Mouse (Mus musculus) midbrain, embryonic 15.5 days (tissue): Measurements from ENCODE around the gene Ephx4. TPM values are rescaled to one million over a fixed set of nuclear protein-coding genes. Genes with fewer than 3 reads are reported as not detected.

Experiments
- ATAC-seq: fragments of 200-750 bp; cut with Nextera tagmentation; replicated peaks from 2 replicates; pipeline ENCODE4 v1.8.0; 2017; ENCODE audit warnings: moderate TSS enrichment
- H3K27ac ChIP-seq: fragments of 300-500 bp; sonication (generic); 2 replicates; pipeline ENCODE4 v1.5.1; 2015; ENCODE audit warnings: mild to moderate bottlenecking, inconsistent platforms
- H3K27me3 ChIP-seq: fragments of 300-500 bp; sonication (generic); replicated peaks from 2 replicates; pipeline ENCODE4 v1.6.1; 2015; ENCODE audit warnings: inconsistent platforms
- H3K36me3 ChIP-seq: fragments of 300-500 bp; sonication (generic); replicated peaks from 2 replicates; pipeline ENCODE4 v1.6.1; 2015; ENCODE audit warnings: inconsistent platforms
- H3K4me1 ChIP-seq: fragments of 300-500 bp; sonication (generic); 2 replicates; pipeline ENCODE4 v1.6.1; 2015; ENCODE audit warnings: inconsistent platforms
- H3K4me2 ChIP-seq: fragments of 300-500 bp; sonication (generic); 2 replicates; pipeline ENCODE4 v1.6.1; 2015; ENCODE audit warnings: inconsistent platforms, mild to moderate bottlenecking, moderate library complexity
- H3K4me3 ChIP-seq: fragments of 300-500 bp; sonication (generic); 2 replicates; pipeline ENCODE4 v1.5.1; 2015; ENCODE audit warnings: mild to moderate bottlenecking, inconsistent platforms
- H3K9ac ChIP-seq: fragments of 300-500 bp; sonication (generic); 2 replicates; pipeline ENCODE4 v1.6.1; 2015; ENCODE audit warnings: mild to moderate bottlenecking, inconsistent platforms
- H3K9me3 ChIP-seq: fragments of 300-500 bp; sonication (generic); 2 replicates; pipeline ENCODE4 v1.6.1; 2016; ENCODE audit warnings: inconsistent platforms
- WGBS: fragments of 180-500 bp; shearing (Covaris S2); methylation state at CpG from one replicate; pipeline ENCODE4 v1.1.7; 2015; ENCODE audit warnings: mixed read lengths; 5-methylcytosine and 5-hydroxymethylcytosine counted together
- polyA plus RNA-seq: library from polyadenylated mRNA; unstranded; fragments of >200 nt; fragmentation: Nextera tagmentation; extraction: Ambion mirVana; gene quantifications from 2 replicates; pipeline ENCODE4 v1.2.1, GENCODE M21; 2015

The Ephx4 gene
- polyA plus RNA-seq, 1 experiment from 2014 or later = 2.2 TPM

GRCm38 (mm10) chr5:107437464-107438281, 35.1 kb downstream of the Ephx4 start, which contains the start of gene Btbd8:
Gene Btbd8, plus strand, starts transcription at chr5:107437997.
- Histone ChIP-seq H3K27me3 (no peaks in the 10 kb centered on the region), H3K4me1 (peaks cover 13% of the 10 kb centered on the region), H3K4me2 (peak within 1 kb of the TSS; percentile 59), H3K4me3 (peak within 1 kb of the TSS; percentile 88), H3K27ac (peak within 1 kb of the TSS; percentile 93), H3K9me3 (no peaks in the 10 kb centered on the region), H3K36me3 (no peaks in the 10 kb centered on the region), H3K9ac (peak within 1 kb of the TSS; percentile 97)
- under 1% methylated on average over 51 of the region's 51 CpGs for WGBS
- peak; percentile 97 for ATAC-seq

DNA sequence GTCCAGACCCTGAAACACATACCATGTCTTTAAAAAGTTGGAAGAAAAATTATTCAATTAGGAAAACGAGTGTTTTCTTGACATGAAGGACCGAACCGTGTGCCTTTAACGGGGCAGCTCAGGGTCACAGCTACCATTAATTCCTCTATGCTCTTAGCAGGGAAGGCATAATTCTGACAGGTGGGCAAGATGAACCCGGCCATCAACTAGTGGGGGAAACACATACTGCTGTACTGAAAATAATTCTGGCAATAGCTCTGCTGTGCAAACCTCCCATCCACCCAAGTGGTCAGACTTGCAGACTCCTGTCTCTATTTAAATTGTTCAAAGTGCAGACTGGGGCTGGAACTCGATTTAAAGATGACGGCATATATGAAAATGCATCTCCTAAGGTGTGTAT, 35.8 kb downstream of the Ephx4 start:
- ATAC-seq = peak; percentile 59
- H3K9ac ChIP-seq = peak overlapping the region; percentile 97
- 20% methylated on average over 7 of the region's 7 CpGs for WGBS
- H3K9me3 ChIP-seq = no peaks in the 10 kb centered on the region
- H3K27me3 ChIP-seq = no peaks in the 10 kb centered on the region
- peak overlapping the region; percentile 88 for H3K4me3 ChIP-seq
- H3K27ac ChIP-seq = peak overlapping the region; percentile 93
- H3K36me3 ChIP-seq = no peaks in the 10 kb centered on the region
- H3K4me1 ChIP-seq = peaks cover 13% of the 10 kb centered on the region
- peak overlapping the region; percentile 59 for H3K4me2 ChIP-seq

- no peak for ATAC-seq
- Histone ChIP-seq H3K27ac (no peak overlapping the region), H3K4me1 (peaks cover 13% of the 10 kb centered on the region), H3K4me2 (no peak overlapping the region), H3K27me3 (no peaks in the 10 kb centered on the region), H3K9ac (no peak overlapping the region), H3K9me3 (no peaks in the 10 kb centered on the region), H3K4me3 (no peak overlapping the region), H3K36me3 (no peaks in the 10 kb centered on the region)
- WGBS = 90% methylated on average over 5 of the region's 5 CpGs
These were observed 39.3 kb downstream of the Ephx4 start for GRCm38 (mm10) chr5:107441881-107442280.

DNA sequence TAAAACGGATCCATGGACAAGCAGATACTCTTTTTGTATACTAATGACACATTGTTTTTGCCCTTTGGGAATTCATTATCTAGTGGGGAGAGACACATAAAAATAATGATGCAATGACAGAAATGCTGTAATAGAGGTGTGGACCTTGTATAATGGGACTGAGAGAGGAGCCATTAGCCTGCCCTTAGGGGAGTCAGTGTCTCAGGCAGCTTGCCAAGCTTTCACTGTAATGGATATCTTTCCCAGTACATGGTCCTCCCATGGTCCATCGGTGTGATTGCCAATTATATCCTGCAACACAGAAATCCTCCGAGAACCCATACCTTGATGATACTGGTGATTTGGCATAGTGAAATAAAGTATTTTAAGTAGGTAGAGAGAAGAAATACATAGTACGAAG, 41.7 kb downstream of the Ephx4 start:
- ATAC-seq = no peak
- H3K9ac ChIP-seq = no peak overlapping the region
- H3K4me2 ChIP-seq = no peak overlapping the region
- no peaks in the 10 kb centered on the region for H3K27me3 ChIP-seq
- H3K36me3 ChIP-seq = no peaks in the 10 kb centered on the region
- no peaks in the 10 kb centered on the region for H3K9me3 ChIP-seq
- no peak overlapping the region for H3K4me3 ChIP-seq
- H3K27ac ChIP-seq = no peak overlapping the region
- WGBS = 80% methylated on average over 4 of the region's 4 CpGs
- no peaks in the 10 kb centered on the region for H3K4me1 ChIP-seq

- no peaks in the 10 kb centered on the region for H3K36me3 ChIP-seq
- no peaks in the 10 kb centered on the region for H3K4me1 ChIP-seq
- no peak overlapping the region for H3K4me2 ChIP-seq
- H3K27me3 ChIP-seq = no peaks in the 10 kb centered on the region
- H3K4me3 ChIP-seq = no peak overlapping the region
- 90% methylated on average over 4 of the region's 4 CpGs for WGBS
- H3K27ac ChIP-seq = no peak overlapping the region
- no peak overlapping the region for H3K9ac ChIP-seq
- ATAC-seq = no peak
- no peaks in the 10 kb centered on the region for H3K9me3 ChIP-seq
These were observed 45.4 kb downstream of the Ephx4 start for GRCm38 (mm10) chr5:107447977-107448376.

DNA sequence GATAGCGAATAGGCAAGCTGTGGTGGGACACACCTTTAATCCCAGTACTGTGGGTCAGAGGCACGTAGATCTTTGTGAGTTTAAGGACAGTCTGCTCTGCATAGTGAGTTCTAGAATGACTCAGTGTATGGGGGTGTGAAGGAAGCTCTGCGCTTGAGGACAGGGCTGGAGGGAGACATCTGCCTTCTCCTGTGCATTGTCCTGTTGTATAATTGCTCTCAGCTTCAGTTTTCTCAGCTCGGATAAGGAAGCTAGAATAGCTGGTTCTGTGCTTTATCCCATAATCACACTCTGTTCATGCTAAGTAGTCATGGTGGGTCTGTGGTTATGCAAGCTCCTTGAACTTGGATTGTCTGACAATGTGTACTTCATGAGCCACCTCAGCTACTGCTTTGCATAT, 46.2 kb downstream of the Ephx4 start:
- no peaks in the 10 kb centered on the region for H3K27me3 ChIP-seq
- H3K27ac ChIP-seq = no peak overlapping the region
- no peak overlapping the region for H3K4me3 ChIP-seq
- no peaks in the 10 kb centered on the region for H3K9me3 ChIP-seq
- no peak overlapping the region for H3K4me2 ChIP-seq
- H3K9ac ChIP-seq = no peak overlapping the region
- no peaks in the 10 kb centered on the region for H3K4me1 ChIP-seq
- no peaks in the 10 kb centered on the region for H3K36me3 ChIP-seq
- WGBS = 90% methylated on average over 4 of the region's 4 CpGs
- no peak for ATAC-seq

- no peak for ATAC-seq
- Histone ChIP-seq H3K4me2 (no peak overlapping the region), H3K4me3 (no peak overlapping the region), H3K9ac (no peak overlapping the region), H3K4me1 (no peaks in the 10 kb centered on the region), H3K27ac (no peak overlapping the region), H3K9me3 (no peaks in the 10 kb centered on the region), H3K36me3 (no peaks in the 10 kb centered on the region), H3K27me3 (no peaks in the 10 kb centered on the region)
- WGBS = 91% methylated on average over 5 of the region's 5 CpGs
These were observed 47.1 kb downstream of the Ephx4 start for GRCm38 (mm10) chr5:107449620-107450019.

- Histone ChIP-seq H3K9ac (no peak overlapping the region), H3K27ac (no peak overlapping the region), H3K4me3 (no peak overlapping the region), H3K9me3 (no peaks in the 10 kb centered on the region), H3K4me1 (no peaks in the 10 kb centered on the region), H3K4me2 (no peak overlapping the region), H3K27me3 (no peaks in the 10 kb centered on the region), H3K36me3 (no peaks in the 10 kb centered on the region)
- ATAC-seq = no peak
- 94% methylated on average over 5 of the region's 5 CpGs for WGBS
These were observed 47.8 kb downstream of the Ephx4 start for GRCm38 (mm10) chr5:107450299-107450698.

GRCm38 (mm10) chr5:107462147-107463076, 59.9 kb downstream of the Ephx4 start:
- no peaks in the 10 kb centered on the region for H3K9me3 ChIP-seq
- WGBS = 94% methylated on average over 4 of the region's 4 CpGs
- no peak for ATAC-seq
- H3K4me3 ChIP-seq = no peak overlapping the region
- H3K4me2 ChIP-seq = no peak overlapping the region
- H3K27me3 ChIP-seq = no peaks in the 10 kb centered on the region
- no peaks in the 10 kb centered on the region for H3K4me1 ChIP-seq
- H3K9ac ChIP-seq = no peak overlapping the region
- no peak overlapping the region for H3K27ac ChIP-seq
- H3K36me3 ChIP-seq = no peaks in the 10 kb centered on the region

DNA sequence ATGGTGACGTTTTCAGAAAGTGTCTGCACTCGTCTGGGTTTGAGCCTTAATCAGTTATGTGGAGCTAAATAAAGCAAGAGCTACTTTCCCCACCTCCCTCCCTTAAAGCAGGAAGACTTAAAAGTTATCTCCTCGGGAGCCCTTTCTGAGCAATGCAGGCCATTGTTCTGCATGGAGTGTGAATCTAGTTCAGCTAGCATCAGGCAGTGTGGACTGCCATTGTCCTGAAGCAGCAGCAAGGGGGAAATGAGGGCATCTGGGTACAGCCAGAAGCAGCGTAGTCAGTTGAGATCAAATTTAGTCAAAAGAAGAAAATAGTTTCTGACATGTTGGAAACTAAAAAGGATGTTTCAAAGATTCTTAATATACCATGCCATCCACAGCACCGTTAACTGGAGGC, 64.0 kb downstream of the Ephx4 start:
- Histone ChIP-seq H3K9me3 (no peaks in the 10 kb centered on the region), H3K27ac (no peak overlapping the region), H3K4me1 (no peaks in the 10 kb centered on the region), H3K4me2 (no peak overlapping the region), H3K9ac (no peak overlapping the region), H3K27me3 (no peaks in the 10 kb centered on the region), H3K36me3 (peaks cover 4% of the 10 kb centered on the region; the same call in 1 of the 2 replicates), H3K4me3 (no peak overlapping the region)
- ATAC-seq = no peak
- 26% methylated on average over 5 of the region's 5 CpGs for WGBS

GRCm38 (mm10) chr5:107467098-107467497, 64.6 kb downstream of the Ephx4 start:
- peaks cover 4% of the 10 kb centered on the region; the same call in 1 of the 2 replicates for H3K36me3 ChIP-seq
- H3K27ac ChIP-seq = no peak overlapping the region
- H3K9ac ChIP-seq = no peak overlapping the region
- no peak overlapping the region for H3K4me3 ChIP-seq
- no peaks in the 10 kb centered on the region for H3K4me1 ChIP-seq
- no peak for ATAC-seq
- WGBS = 80% methylated on average over 4 of the region's 4 CpGs
- H3K27me3 ChIP-seq = no peaks in the 10 kb centered on the region
- no peak overlapping the region for H3K4me2 ChIP-seq
- H3K9me3 ChIP-seq = no peaks in the 10 kb centered on the region

GRCm38 (mm10) chr5:107470600-107471329, 68.2 kb downstream of the Ephx4 start:
- Histone ChIP-seq H3K27ac (no peak overlapping the region), H3K4me1 (no peaks in the 10 kb centered on the region), H3K27me3 (no peaks in the 10 kb centered on the region), H3K36me3 (peaks cover 4% of the 10 kb centered on the region; the same call in 1 of the 2 replicates), H3K4me2 (no peak overlapping the region), H3K9me3 (no peaks in the 10 kb centered on the region), H3K9ac (no peak overlapping the region), H3K4me3 (no peak overlapping the region)
- no peak for ATAC-seq
- WGBS = 75% methylated on average over 10 of the region's 10 CpGs
